Comparison of ENCODE assay signal across 7 mouse cellular contexts in genomic region chr12:21418083-21418482, GRCm38 (mm10). TPM values are rescaled to one million over a fixed set of nuclear protein-coding genes. Genes with fewer than 3 reads are reported as not detected.
DNase-seq lines count a peak whose midpoint lies in the region; ATAC-seq and TF ChIP-seq lines count a peak whose summit lies in the region.

No protein-coding gene starts in this region.

- H3K27ac ChIP-seq in spleen, adult 2 months (ENCODE audit: insufficient read depth, low read length): peak overlapping the region; percentile 73
- peak overlapping the region; percentile 100 for H3K27ac ChIP-seq in forebrain, embryonic 15.5 days (replicated peaks)
- peak overlapping the region; percentile 70 for H3K27ac ChIP-seq in liver, embryonic 12.5 days

- WGBS in spleen, adult 2 months: 4% methylated on average over 10 of the region's 10 CpGs
- 3% methylated on average over 10 of the region's 10 CpGs for WGBS in forebrain, embryonic 15.5 days
- 18% methylated on average over 10 of the region's 10 CpGs for WGBS in liver, embryonic 12.5 days (ENCODE audit: insufficient replicate concordance)

- TF ChIP-seq CTCF in spleen, adult 2 months (IDR thresholded peaks at IDR 0.05; ENCODE audit: extremely low read depth, insufficient read depth, insufficient read length, insufficient replicate concordance): no peak

- H3K4me1 ChIP-seq in spleen, adult 2 months (ENCODE audit: control insufficient read depth, insufficient read depth, insufficient read length): peaks cover 2% of the 10 kb centered on the region; the same call in 1 of the 2 replicates
- H3K4me1 ChIP-seq in forebrain, embryonic 15.5 days: peaks cover 26% of the 10 kb centered on the region
- peaks cover 34% of the 10 kb centered on the region for H3K4me1 ChIP-seq in liver, embryonic 12.5 days

- 0 out of 2 replicates have a peak, but pooled peaks cover 3% of the 10 kb centered on the region for H3K9me3 ChIP-seq in forebrain, embryonic 15.5 days
- H3K9me3 ChIP-seq in liver, embryonic 12.5 days (replicated peaks): no peaks in the 10 kb centered on the region

- no peak for TF ChIP-seq POLR2A in spleen, adult 2 months (IDR thresholded peaks at IDR 0.05; ENCODE audit: low read depth, low read length)

- H3K4me3 ChIP-seq in spleen, adult 2 months (ENCODE audit: extremely low read depth, insufficient read depth, insufficient read length): peak overlapping the region; percentile 68
- peak overlapping the region; percentile 100 for H3K4me3 ChIP-seq in forebrain, embryonic 15.5 days
- peak overlapping the region; percentile 71 for H3K4me3 ChIP-seq in liver, embryonic 12.5 days

- H3K4me2 ChIP-seq in forebrain, embryonic 15.5 days (replicated peaks): peak overlapping the region; percentile 62
- peak overlapping the region; percentile 76 for H3K4me2 ChIP-seq in liver, embryonic 12.5 days

- H3K27me3 ChIP-seq in spleen, adult 2 months (ENCODE audit: control insufficient read depth, insufficient read depth, low read length): no peaks in the 10 kb centered on the region
- H3K27me3 ChIP-seq in forebrain, embryonic 15.5 days: no peaks in the 10 kb centered on the region
- no peaks in the 10 kb centered on the region for H3K27me3 ChIP-seq in liver, embryonic 12.5 days (replicated peaks)

- no peak for DNase-seq in spleen, adult 2 months (ENCODE audit: low read depth in 1 of 2, low spot score in 2 of 2)
- no peak for DNase-seq in spleen, postnatal 36 days (ENCODE audit: low spot score in 2 of 2)
- DNase-seq in thymus, postnatal 25 days: peak; percentile 30
- DNase-seq in layer of hippocampus, postnatal 25 days (ENCODE audit: extremely low spot score in 1 of 2, low spot score in 1 of 2): no peak
- DNase-seq in embryo, embryonic 9.5 days (ENCODE audit: extremely low spot score): no peak

- H3K36me3 ChIP-seq in spleen, adult 2 months (ENCODE audit: control insufficient read depth, insufficient read depth, low read length): peaks cover 3% of the 10 kb centered on the region
- H3K36me3 ChIP-seq in forebrain, embryonic 15.5 days: peaks cover 22% of the 10 kb centered on the region
- H3K36me3 ChIP-seq in liver, embryonic 12.5 days: peaks cover 24% of the 10 kb centered on the region

- H3K9ac ChIP-seq in forebrain, embryonic 15.5 days (replicated peaks): peak overlapping the region; percentile 85
- peak overlapping the region; percentile 65 for H3K9ac ChIP-seq in liver, embryonic 12.5 days

- ATAC-seq in forebrain, embryonic 15.5 days (replicated peaks): no peak
- no peak for ATAC-seq in liver, embryonic 12.5 days

RNA-seq across cellular contexts. Expression of gene Ywhaq, which starts 0.6 kb away (rescaled TPM):
- polyA plus RNA-seq in spleen, adult 2 months (2012; rRNA removed): 38.6 and 40.9 TPM in 2 replicates
- 1,116 and 1,143 TPM in 2 replicates for polyA plus RNA-seq in forebrain, embryonic 15.5 days (2015; fragmentation: Nextera tagmentation; extraction: Ambion mirVana)
- 325 and 327 TPM in 2 replicates for polyA plus RNA-seq in liver, embryonic 12.5 days (2016; fragmentation: Nextera tagmentation; extraction: Ambion mirVana)
- total RNA-seq in layer of hippocampus, postnatal 25 days (2021): 100 to 1,000 TPM; 454 to 540 TPM

RNA-seq across cellular contexts. Expression of gene Adam17, which starts 44.7 kb away (rescaled TPM):
- polyA plus RNA-seq in spleen, adult 2 months (2012; rRNA removed): 20.3 and 22.2 TPM in 2 replicates
- polyA plus RNA-seq in forebrain, embryonic 15.5 days (2015; fragmentation: Nextera tagmentation; extraction: Ambion mirVana): 19.4 and 20.0 TPM in 2 replicates
- 24.9 and 28.0 TPM in 2 replicates for polyA plus RNA-seq in liver, embryonic 12.5 days (2016; fragmentation: Nextera tagmentation; extraction: Ambion mirVana)
- 10 to 100 TPM; 17.6 to 22.0 TPM for total RNA-seq in layer of hippocampus, postnatal 25 days (2021)
